Mouse (Mus musculus) c-Kit-positive CD71-negative TER-119-negative erythroid progenitor cells, embryonic 14.5 days (primary cell): ENCODE measurements at regions not wholly inside any gene's neighbourhood (a gene's known extent, or its start where the extent isn't known, plus 50 kb on each side); places are given as distances from the start of the nearest gene placed in this dataset.

Experiments
- DNase-seq: peaks from one replicate; pipeline ENCODE4 v3.0.0-alpha.2; 2013; ENCODE audit warnings: low read depth

DNA sequence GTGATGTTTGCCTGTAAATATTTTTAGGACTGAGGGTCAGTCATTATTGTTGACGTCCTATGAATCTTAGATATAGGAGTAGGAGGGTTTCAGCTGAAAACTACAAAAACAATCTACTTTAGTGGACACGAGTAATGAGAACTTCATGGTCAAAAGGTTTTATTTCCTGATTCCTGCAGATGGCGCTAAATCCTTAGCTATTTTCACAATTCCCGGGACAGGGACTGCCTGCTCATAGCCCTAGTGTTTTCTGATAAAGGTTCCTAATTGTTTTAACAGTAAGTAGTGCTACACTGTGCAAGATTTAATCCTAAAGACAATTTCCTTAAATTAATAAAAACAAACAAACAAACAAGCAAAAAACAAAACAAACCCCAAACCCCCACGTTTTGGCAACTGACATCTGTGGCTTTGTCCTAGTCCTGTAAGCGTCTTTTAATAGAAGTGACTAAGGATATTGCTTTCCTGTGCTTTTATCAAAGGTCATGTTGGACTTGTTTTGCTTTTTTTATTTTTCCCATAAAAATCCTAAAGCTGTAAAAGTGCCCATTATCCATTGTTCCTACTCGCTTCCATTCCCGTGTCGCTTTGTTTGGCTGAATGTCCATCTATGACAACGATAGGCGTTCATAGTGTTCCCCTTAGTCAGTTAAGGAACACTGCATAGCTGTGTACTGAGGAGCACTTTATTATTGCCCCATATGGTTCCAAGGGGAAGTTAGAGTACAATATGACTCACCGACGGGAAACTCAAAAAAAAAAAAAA is 53.5 kb upstream of the Akr1e1 start:
- peak; percentile 31 for DNase-seq
